Mouse (Mus musculus) heart, embryonic 13.5 days (tissue): ENCODE results near the gene Vmn1r198. TPM values are rescaled to one million over a fixed set of nuclear protein-coding genes. Genes with fewer than 3 reads are reported as not detected.
"Not testable (repeated sequence)": the region's sequence is repeated elsewhere in the genome, so short reads cannot be mapped to it uniquely, and the experiment has no call there.

ENCODE experiments used
- ATAC-seq: fragments of 200-750 bp; cut with Nextera tagmentation; 2 replicates; pipeline ENCODE4 v1.8.0; 2017; ENCODE audit warnings: moderate TSS enrichment; ENCODE audit not compliant: insufficient number of reproducible peaks, low FRiP score, low TSS enrichment; ENCODE audit errors: extremely low read depth
- H3K27ac ChIP-seq: fragments of 300-500 bp; sonication (generic); replicated peaks from 2 replicates; pipeline ENCODE4 v1.5.1; 2015; ENCODE audit warnings: moderate library complexity, mild to moderate bottlenecking, inconsistent platforms
- H3K27me3 ChIP-seq: fragments of 300-500 bp; sonication (generic); replicated peaks from 2 replicates; pipeline ENCODE4 v1.6.1; 2015; ENCODE audit warnings: mild to moderate bottlenecking, inconsistent platforms
- H3K36me3 ChIP-seq: fragments of 300-500 bp; sonication (generic); 2 replicates; pipeline ENCODE4 v1.6.1; 2015; ENCODE audit warnings: mild to moderate bottlenecking, inconsistent platforms
- H3K4me1 ChIP-seq: fragments of 300-500 bp; sonication (generic); 2 replicates; pipeline ENCODE4 v1.6.1; 2015; ENCODE audit warnings: inconsistent platforms
- H3K4me2 ChIP-seq: fragments of 300-500 bp; sonication (generic); 2 replicates; pipeline ENCODE4 v1.6.1; 2015; ENCODE audit warnings: inconsistent platforms, mild to moderate bottlenecking, moderate library complexity
- H3K4me3 ChIP-seq: fragments of 300-500 bp; sonication (generic); 2 replicates; pipeline ENCODE4 v1.5.1; 2015; ENCODE audit warnings: moderate library complexity, mild to moderate bottlenecking, inconsistent platforms
- H3K9ac ChIP-seq: fragments of 300-500 bp; sonication (generic); 2 replicates; pipeline ENCODE4 v1.6.1; 2015; ENCODE audit warnings: inconsistent platforms, mild to moderate bottlenecking, moderate library complexity
- H3K9me3 ChIP-seq: fragments of 300-500 bp; sonication (generic); 2 replicates; pipeline ENCODE4 v1.6.1; 2016; ENCODE audit warnings: inconsistent platforms
- WGBS: fragments of 180-500 bp; shearing (Covaris S2); methylation state at CpG from one replicate; pipeline ENCODE4 v1.1.7; 2015; ENCODE audit warnings: mixed read lengths; 5-methylcytosine and 5-hydroxymethylcytosine counted together
- polyA plus RNA-seq: library from polyadenylated mRNA; unstranded; fragments of >200 nt; fragmentation: Nextera tagmentation; extraction: Ambion mirVana; gene quantifications from 2 replicates; pipeline ENCODE4 v1.2.1, GENCODE M21; 2015

The Vmn1r198 gene
- not detected in 2 replicates for polyA plus RNA-seq

DNA sequence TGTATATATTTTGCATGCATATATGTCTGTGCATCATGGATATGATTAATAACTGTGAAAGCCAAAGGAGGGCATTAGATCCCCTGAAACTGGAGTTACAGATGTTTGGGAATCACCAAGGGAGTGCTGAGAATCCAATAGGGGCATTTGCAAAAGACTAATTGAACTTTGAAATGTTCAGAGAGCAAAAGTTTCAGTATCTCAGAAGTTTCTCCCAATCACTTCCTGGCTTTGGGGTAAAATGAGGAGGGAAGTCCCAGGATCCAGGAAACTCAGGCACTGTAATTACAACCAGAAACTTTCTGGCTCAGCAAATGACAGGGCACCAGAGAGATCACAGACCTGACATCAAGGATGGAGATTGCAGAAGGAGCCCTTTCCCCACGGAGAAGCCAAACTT, at the start of gene Vmn1r198:
TSS of gene Vmn1r198 (plus strand) at position 301 of the 400 bp plus-strand sequence.
- 30% methylated on average over 1 of the region's 1 CpGs for WGBS
- Histone ChIP-seq H3K27ac (no peak within 1 kb of the TSS), H3K4me2 (no peak within 1 kb of the TSS), H3K9ac (no peak within 1 kb of the TSS), H3K9me3 (no peaks in the 10 kb centered on the region), H3K4me3 (no peak within 1 kb of the TSS), H3K27me3 (no peaks in the 10 kb centered on the region), H3K4me1 (no peaks in the 10 kb centered on the region), H3K36me3 (no peaks in the 10 kb centered on the region)
- ATAC-seq: no peak

DNA sequence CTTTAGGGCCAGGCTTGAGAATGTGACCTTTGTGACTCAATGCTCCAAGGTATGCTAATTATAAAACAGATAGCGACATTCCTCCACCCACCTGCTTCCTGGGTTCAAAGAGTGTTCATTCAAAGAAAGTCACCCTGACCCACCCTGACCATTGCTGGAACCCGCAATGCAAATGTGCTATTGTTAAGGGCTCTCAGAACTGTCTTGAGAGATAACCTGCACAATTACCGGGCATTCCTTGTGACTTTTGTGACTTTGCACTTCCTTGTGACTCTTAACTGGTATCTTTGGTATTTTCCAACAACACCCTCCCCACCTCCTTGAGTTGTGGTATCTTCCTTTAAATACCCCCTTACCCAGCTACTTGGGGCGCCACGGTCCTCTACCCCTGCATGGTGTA, 42.1 kb upstream of the Vmn1r198 start:
- H3K27ac ChIP-seq, H3K4me2 ChIP-seq, H3K9ac ChIP-seq, H3K4me3 ChIP-seq, H3K27me3 ChIP-seq, H3K4me1 ChIP-seq, ATAC-seq, H3K9me3 ChIP-seq, H3K36me3 ChIP-seq: not testable (repeated sequence)
- WGBS: 78% methylated on average over 5 of the region's 5 CpGs

DNA sequence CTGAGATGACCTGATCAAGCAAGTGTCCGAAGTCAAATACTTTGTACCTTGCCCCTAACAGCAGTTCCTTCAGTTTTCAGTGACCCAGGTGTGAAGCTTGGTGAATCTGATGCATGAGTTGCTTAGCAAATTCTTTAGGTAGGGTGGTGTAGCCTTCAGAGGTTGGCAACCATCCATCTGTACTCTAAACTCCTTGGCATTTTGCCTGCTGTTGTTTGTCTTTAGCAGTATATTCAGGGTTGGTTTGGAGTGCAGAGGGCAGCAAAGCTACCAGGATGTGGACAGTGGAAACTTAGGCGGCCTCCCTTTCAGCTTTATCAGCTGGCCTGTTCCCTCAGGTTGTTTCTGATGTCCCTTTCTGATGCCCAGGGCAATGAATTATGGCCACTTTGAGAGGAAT, 34.8 kb upstream of the Vmn1r198 start:
- no peaks in the 10 kb centered on the region for H3K36me3 ChIP-seq
- H3K27ac ChIP-seq: no peak overlapping the region
- no peak overlapping the region for H3K4me2 ChIP-seq
- no peak for ATAC-seq
- H3K9ac ChIP-seq: no peak overlapping the region
- H3K27me3 ChIP-seq: no peaks in the 10 kb centered on the region
- H3K4me1 ChIP-seq: no peaks in the 10 kb centered on the region
- 61% methylated on average over 2 of the region's 2 CpGs for WGBS
- no peak overlapping the region for H3K4me3 ChIP-seq
- H3K9me3 ChIP-seq: no peaks in the 10 kb centered on the region; the same call in 1 of the 2 replicates

DNA sequence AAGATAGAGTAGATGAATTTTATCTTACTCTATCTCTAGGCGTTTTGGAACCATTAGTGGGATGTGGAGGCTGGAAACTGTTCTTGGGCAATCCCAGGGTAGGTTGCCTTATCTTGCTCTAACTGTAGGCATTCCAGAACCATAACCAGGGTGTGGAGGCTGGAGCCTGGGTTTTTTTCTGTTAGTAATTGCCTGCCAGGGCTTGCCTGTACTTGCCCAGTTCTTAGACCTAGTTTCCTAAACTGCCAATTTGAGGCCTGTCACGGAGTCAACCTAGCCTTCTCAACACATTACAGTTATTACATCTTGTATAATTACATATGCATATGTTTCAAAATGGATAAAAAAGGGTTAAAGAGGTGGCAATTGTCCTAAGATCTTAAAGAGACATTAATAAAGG, 32.8 kb upstream of the Vmn1r198 start:
- Histone ChIP-seq H3K9ac (no peak overlapping the region), H3K27ac (no peak overlapping the region), H3K27me3 (no peaks in the 10 kb centered on the region), H3K4me2 (no peak overlapping the region), H3K36me3 (no peaks in the 10 kb centered on the region), H3K4me1 (no peaks in the 10 kb centered on the region), H3K4me3 (no peak overlapping the region), H3K9me3 (no peaks in the 10 kb centered on the region; the same call in 1 of the 2 replicates)
- ATAC-seq: no peak
- WGBS: 62% methylated on average over 2 of the region's 2 CpGs

DNA sequence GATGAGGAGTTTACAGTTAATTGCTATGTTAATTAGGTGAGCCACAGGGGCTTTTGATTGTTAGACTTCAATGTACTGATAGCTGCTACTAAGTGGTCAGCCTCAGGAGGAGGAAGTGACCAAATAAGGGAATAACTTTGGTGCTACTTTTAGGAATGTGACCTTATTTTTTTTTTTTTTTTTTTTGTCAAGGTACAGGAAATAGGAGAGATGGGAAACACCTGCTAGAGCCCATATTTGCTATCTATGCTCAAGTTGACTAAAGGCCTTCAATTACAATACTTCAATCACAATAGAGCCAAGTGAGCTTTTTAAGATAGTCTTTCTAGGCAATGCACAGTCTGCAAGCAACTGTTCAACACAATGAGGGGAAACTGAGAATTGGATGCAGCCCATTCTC, 30.1 kb upstream of the Vmn1r198 start:
- no peak overlapping the region for H3K4me3 ChIP-seq
- no peaks in the 10 kb centered on the region for H3K27me3 ChIP-seq
- H3K4me1 ChIP-seq: no peaks in the 10 kb centered on the region
- H3K36me3 ChIP-seq: no peaks in the 10 kb centered on the region
- H3K4me2 ChIP-seq: no peak overlapping the region
- no peak for ATAC-seq
- no peak overlapping the region for H3K27ac ChIP-seq
- no peak overlapping the region for H3K9ac ChIP-seq
- no peaks in the 10 kb centered on the region for H3K9me3 ChIP-seq

DNA sequence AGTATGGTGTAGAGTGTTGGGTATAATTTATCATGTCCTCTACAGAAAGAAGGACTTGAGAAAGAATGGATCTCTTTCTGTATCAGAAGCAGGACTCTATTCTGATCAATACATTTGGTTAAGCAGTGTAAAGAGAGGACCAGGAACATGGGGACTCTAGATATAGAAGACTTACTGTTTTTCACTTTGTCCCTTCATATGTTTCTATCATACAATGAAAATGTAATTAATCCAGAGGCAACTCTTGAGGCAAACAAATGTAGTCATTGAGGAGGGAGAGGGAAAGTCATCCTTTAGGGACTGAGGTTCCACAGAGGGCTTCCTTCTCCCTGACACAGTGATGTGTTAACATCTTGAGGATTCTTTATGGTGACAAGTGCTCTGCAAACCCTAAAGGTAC, 25.9 kb upstream of the Vmn1r198 start, which contains the start of gene Vmn1r197:
TSS of gene Vmn1r197 (plus strand) at position 301 of the 400 bp plus-strand sequence.
- H3K27ac ChIP-seq: no peak within 1 kb of the TSS
- H3K36me3 ChIP-seq: no peaks in the 10 kb centered on the region
- H3K4me1 ChIP-seq: no peaks in the 10 kb centered on the region
- H3K9me3 ChIP-seq: no peaks in the 10 kb centered on the region
- ATAC-seq: no peak
- H3K4me2 ChIP-seq: no peak within 1 kb of the TSS
- H3K4me3 ChIP-seq: no peak within 1 kb of the TSS
- H3K9ac ChIP-seq: no peak within 1 kb of the TSS
- H3K27me3 ChIP-seq: no peaks in the 10 kb centered on the region

DNA sequence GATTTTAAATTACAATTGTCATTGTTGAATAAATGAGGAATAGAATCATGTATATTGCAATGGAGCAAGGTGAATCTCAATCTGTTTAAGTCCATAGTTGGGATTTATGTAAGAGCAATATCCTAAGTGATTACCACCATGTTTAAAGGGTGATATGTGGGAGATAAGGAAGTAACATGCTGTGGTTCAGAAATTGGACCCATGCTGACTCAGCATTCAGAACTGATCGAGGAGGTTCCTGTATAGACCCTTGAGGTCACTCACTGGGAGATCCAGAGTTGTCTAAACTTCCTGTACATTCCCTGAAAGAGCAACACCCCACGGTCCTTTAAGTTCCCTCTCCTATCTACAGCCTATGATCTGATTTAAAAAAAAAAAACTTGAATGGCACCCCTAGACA, 16.9 kb upstream of the Vmn1r198 start:
- no peak for ATAC-seq
- H3K4me2 ChIP-seq: no peak overlapping the region
- WGBS: 51% methylated on average over 2 of the region's 2 CpGs
- H3K27ac ChIP-seq: no peak overlapping the region
- no peaks in the 10 kb centered on the region for H3K27me3 ChIP-seq
- no peaks in the 10 kb centered on the region for H3K4me1 ChIP-seq
- H3K9ac ChIP-seq: no peak overlapping the region
- H3K4me3 ChIP-seq: no peak overlapping the region
- no peaks in the 10 kb centered on the region for H3K36me3 ChIP-seq
- no peaks in the 10 kb centered on the region for H3K9me3 ChIP-seq

DNA sequence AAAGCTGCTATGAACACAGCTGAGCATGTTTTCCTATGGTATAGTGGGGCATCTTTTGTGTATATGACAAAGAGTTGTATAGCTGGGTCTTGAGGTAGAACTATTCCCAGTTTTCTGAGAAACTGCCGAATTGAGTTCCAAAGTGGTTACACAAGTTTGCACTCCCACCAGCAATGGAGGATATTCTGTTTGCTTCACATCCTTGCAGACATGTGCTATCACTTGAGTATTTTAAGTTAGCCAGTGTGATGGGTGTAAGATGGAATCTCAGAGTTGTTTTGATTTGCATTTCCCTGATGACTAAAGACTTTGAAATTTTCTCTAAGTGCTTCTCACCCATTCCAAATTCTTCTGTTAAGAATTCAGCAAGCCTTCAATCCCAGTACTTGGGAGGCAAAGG, 14.6 kb upstream of the Vmn1r198 start:
- no peak overlapping the region for H3K27ac ChIP-seq
- H3K4me2 ChIP-seq: no peak overlapping the region
- no peak overlapping the region for H3K4me3 ChIP-seq
- no peak overlapping the region for H3K9ac ChIP-seq
- no peaks in the 10 kb centered on the region for H3K9me3 ChIP-seq
- no peak for ATAC-seq
- H3K36me3 ChIP-seq: no peaks in the 10 kb centered on the region
- no peaks in the 10 kb centered on the region for H3K27me3 ChIP-seq
- WGBS: 74% methylated on average over 1 of the region's 1 CpGs
- H3K4me1 ChIP-seq: no peaks in the 10 kb centered on the region

DNA sequence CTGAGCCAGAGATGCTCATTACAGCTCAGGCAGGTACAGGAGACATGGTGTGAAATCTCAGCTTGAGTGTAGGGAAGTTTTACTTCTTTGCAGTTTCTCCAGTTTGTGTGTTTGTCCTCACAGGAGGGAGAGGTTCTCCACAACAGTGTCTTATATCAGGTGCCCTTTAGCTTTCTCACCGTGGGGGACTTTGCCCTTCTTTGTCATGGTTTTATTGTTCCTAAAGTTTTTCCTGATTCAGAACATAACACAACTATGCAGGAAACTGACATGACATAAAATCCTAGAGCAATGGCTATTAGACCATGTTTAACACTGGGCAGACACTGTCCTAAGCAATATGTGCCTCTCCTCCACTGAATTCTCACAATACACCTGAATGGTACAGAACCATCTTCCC, 649 bp downstream of the Vmn1r198 start:
- Histone ChIP-seq H3K9ac (no peak overlapping the region), H3K9me3 (no peaks in the 10 kb centered on the region), H3K27ac (no peak overlapping the region), H3K4me3 (no peak overlapping the region), H3K4me2 (no peak overlapping the region), H3K4me1 (no peaks in the 10 kb centered on the region), H3K27me3 (no peaks in the 10 kb centered on the region), H3K36me3 (no peaks in the 10 kb centered on the region)
- no peak for ATAC-seq
- 74% methylated on average over 1 of the region's 1 CpGs for WGBS

DNA sequence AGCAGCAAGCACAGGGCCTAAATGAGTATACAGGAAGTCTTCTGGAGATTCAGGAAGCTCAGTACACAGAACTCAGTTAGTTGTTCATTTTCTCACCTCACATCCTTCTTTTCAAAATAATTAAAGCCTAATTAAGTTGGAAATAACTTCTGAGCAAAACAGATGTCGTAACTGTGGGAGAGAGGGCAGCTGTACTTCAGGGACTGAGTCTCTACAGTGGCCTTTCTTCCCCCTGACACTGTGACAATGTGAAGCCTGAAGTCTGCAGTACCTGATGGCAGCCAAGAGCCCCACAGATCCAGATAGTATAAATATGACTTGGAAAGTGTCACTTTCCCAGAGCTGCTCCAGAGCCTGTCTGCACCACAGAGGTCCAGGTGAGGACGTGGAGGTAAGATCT, 29.4 kb downstream of the Vmn1r198 start, which contains the start of gene Vmn1r199:
TSS of gene Vmn1r199 (plus strand) at position 301 of the 400 bp plus-strand sequence.
- Histone ChIP-seq H3K9ac (no peak within 1 kb of the TSS), H3K9me3 (no peaks in the 10 kb centered on the region), H3K4me2 (no peak within 1 kb of the TSS), H3K4me3 (no peak within 1 kb of the TSS), H3K36me3 (no peaks in the 10 kb centered on the region), H3K27me3 (no peaks in the 10 kb centered on the region), H3K27ac (no peak within 1 kb of the TSS), H3K4me1 (peaks cover 5% of the 10 kb centered on the region; the same call in 1 of the 2 replicates)
- 56% methylated on average over 2 of the region's 2 CpGs for WGBS
- no peak for ATAC-seq

DNA sequence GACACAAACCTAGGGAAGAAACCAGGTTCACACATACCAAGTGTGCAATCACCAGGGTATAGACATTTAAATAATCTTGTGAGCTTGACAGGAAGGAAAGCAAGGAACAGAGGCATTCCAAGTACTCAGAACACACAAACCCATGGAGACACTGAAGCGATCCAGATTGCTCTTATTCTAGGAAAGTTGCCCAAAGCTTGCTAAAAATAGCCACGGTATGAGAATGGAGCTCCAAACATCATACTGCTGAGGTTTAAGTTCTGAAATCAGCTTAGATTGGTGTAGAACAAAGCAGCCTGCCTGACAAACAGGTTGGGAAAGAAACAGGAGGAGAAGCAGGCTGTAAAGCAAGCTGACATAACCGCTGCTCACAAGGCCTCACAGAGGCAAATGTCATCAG, 31.0 kb downstream of the Vmn1r198 start:
- not testable (repeated sequence) for H3K4me1 ChIP-seq, H3K9me3 ChIP-seq, H3K9ac ChIP-seq, H3K27me3 ChIP-seq, H3K4me3 ChIP-seq, H3K4me2 ChIP-seq, H3K36me3 ChIP-seq, ATAC-seq
- whole genome bisulfite sequencing: 33% methylated on average over 3 of the region's 3 CpGs
- H3K27ac ChIP-seq: peak overlapping the region; percentile 68

DNA sequence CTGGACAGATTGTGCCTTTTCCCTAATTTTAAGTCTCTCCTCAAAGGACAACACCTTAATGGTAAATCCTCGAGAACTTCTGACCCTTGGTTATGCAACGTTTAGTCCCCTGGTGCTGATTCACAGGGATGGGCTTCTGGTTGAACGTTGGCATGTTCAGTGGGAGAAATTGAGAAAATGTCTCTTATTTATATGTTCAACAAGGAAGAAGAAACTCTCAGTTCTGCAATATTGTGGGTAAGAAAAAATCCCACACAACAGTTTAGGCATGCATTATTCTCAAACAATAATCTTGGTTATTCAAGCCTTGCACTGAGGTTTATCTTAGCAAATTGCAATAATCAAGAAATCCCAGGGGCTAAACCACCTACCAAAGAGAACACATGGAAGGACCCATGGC, 33.2 kb downstream of the Vmn1r198 start:
- H3K27me3 ChIP-seq: no peaks in the 10 kb centered on the region
- no peak for ATAC-seq
- WGBS: 62% methylated on average over 3 of the region's 3 CpGs
- peaks cover 5% of the 10 kb centered on the region; the same call in 1 of the 2 replicates for H3K4me1 ChIP-seq
- H3K9me3 ChIP-seq: no peaks in the 10 kb centered on the region
- H3K4me2 ChIP-seq: no peak overlapping the region
- no peak overlapping the region for H3K27ac ChIP-seq
- H3K4me3 ChIP-seq: no peak overlapping the region
- H3K9ac ChIP-seq: no peak overlapping the region
- H3K36me3 ChIP-seq: no peaks in the 10 kb centered on the region
